Mouse (Mus musculus) CH12F3 (cell line): ENCODE data around the gene Elavl2.
"Not testable (repeated sequence)": the region's sequence is repeated elsewhere in the genome, so short reads cannot be mapped to it uniquely, and the experiment has no call there.

Experiments
- in situ Hi-C: fragments of 300-500 bp; cut with MboI; formaldehyde crosslinking; loops from 2 replicates; pipeline ENCODE4 v1.14.3; 2020; ENCODE audit warnings: low sequenced_read_pairs

Elavl2 gene

DNA sequence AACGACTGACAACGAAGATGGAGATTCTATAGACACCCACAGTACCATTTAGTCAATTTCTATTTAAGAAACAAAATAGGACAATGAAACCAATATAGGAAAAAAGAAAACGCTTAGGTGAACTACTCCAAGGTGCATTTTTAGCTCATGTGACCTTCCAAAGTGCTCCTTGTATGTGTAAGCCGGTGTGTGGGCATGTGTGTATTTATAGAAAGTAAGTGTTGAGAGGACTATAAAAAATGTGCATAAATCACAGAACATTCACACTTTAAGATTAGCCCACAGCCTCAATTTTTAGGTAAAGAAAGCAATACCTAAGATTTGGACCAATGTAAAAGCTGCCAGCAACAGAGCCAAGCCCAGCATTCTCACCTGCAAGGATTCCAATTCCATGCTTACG lies 51.0 kb downstream of the Elavl2 start:
- in situ Hi-C loops = no loop called here

- in situ Hi-C loops = no loop called here
These were observed 66.4 kb downstream of the Elavl2 start for GRCm38 (mm10) chr4:91334177-91334576.

DNA sequence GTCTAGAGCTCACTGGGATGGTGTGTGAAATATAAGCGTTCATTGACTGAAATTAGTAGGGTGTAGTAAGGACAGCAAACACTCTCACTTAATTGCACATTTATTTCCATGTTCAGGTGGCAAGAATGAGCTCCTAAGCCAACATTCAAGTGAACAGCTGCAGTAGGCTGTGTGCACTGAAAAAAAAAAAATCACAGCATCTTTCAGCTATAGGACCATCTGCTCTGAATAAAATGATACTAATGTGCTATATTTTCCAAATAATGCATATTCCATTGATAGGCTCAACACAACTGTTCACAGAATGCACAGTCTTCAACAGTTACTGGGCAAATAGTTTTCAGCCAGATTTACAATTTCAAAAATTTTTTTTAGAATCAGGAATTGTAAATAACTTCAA lies 89.8 kb downstream of the Elavl2 start:
- in situ Hi-C loops = no loop called here

- in situ Hi-C loops = no loop called here
These were observed 102.9 kb downstream of the Elavl2 start for GRCm38 (mm10) chr4:91297706-91298105.

DNA sequence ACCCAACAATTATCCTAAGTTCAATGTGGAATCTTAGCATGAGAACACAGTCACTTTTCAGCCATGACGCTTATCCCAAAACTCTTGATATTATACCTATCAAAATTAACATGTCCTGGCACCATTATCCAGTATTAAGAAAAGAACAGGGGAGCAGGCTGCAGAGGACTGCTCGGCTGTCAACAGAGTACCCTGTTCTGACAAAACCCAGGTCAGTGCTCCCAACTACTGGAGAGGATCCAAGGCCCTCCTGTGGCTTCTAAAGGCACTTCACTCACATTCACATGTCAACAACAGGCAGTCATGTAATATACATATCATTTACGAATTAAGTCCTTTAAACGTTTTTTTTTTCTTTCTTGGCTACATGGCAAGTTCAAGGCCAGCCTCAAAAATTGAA lies 105.3 kb downstream of the Elavl2 start:
- in situ Hi-C loops = no loop called here

GRCm38 (mm10) chr4:91291526-91291925 lies 109.1 kb downstream of the Elavl2 start:
- in situ Hi-C loops = no loop called here

GRCm38 (mm10) chr4:91290373-91290772 lies 110.2 kb downstream of the Elavl2 start:
- in situ Hi-C loops = no loop called here

DNA sequence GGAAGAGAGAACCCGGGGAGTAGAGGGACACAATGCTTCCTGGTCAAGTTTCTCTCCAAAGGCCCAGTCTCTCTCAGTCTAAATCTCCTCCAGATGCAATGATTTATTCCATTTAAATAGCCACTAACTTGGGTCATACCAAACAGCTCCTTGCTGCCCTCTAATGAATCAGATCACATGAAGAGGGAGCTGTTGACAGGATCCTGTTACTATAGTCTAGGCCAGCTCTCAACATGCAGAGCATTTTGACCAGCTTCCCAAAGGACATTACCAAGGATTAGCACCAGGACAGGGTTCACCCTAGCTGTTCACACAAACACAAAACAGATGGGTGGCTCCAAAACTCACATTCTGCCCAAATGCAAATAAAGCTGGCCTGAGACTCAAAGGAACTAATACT lies 111.4 kb downstream of the Elavl2 start:
- in situ Hi-C loops = no loop called here

DNA sequence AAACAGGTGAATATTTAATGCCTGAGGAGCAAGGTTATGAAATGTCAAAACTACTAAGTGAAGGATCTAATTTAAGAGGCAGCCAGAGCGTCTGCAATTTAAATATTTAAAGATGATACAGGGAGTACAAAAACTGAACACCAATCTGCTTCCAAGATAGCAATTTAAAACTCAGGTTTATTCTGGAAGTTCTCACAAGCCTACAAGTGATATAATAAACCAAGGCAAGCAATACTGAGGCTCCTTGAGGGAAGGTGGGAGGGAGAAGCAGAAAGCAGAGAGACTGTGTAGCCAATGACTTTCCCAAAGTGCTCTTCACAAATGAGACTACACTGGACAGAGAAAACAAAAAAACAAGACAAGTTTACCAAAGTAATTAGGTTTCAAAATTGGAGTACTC lies 132.2 kb downstream of the Elavl2 start:
- in situ Hi-C loops = no loop called here

- in situ Hi-C loops = no loop called here
These were observed 136.7 kb downstream of the Elavl2 start for GRCm38 (mm10) chr4:91263733-91264440.

DNA sequence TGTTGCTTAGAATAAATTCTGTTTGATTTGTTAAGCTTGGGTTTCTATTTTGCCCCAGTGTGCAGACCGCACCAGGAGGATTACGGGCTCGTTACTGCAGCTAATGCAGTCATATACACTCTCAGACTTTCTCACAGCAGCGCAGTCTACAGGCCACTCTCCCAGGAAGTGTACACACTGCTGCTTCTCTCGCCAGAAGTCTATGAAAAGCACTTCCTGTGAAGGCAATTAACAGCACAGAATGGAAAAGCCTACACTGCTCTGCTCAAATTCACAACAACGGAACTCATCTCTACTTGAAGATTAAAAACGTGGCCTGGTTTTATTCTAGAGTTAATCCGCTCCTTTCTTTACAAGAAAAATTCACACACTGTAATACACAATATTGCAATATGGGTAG lies 137.7 kb downstream of the Elavl2 start:
- in situ Hi-C loops = no loop called here

DNA sequence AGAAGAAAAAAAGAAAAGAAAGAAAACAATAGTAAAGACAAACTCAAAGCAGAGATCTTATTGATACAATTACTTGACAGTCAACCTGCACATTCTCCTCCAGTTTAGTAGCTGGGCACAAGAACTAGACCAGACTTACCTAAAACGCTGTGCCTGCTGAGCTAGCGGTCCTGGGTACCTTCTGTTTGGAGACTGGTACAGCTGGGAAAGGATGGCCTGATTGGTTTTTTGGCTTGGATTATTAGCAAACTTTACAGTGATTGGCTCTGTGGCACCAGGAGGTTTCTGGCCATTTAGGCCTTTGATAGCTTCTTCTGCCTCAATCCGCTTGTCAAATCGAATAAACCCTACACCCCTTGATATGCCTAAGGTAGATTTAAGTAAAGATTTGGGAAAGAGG lies 140.0 kb downstream of the Elavl2 start:
- in situ Hi-C loops = no loop called here

GRCm38 (mm10) chr4:91248650-91249049 lies 151.9 kb downstream of the Elavl2 start:
- in situ Hi-C loops = no loop called here

- in situ Hi-C loops = not testable (repeated sequence)
These were observed 155.4 kb downstream of the Elavl2 start for GRCm38 (mm10) chr4:91245136-91245535.

DNA sequence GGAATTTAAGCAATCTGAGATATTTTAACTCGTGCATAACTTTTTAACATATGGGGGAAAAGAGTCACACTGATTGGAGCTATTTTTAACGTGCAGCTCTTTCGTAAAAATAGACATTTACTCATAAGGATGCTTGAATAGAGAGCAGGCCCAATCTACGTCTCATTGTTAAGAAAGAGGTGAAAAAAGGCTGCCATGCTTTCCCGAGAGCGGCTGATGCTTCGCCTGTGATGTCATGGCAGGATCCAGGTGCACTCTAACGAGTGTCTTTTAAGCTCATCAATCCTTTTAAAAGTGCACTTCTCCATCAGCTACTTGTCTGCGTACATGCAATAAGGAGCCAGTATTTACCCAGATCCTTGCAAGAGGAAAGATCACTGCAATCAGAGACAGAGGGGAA lies 156.0 kb downstream of the Elavl2 start:
- in situ Hi-C loops = no loop called here

DNA sequence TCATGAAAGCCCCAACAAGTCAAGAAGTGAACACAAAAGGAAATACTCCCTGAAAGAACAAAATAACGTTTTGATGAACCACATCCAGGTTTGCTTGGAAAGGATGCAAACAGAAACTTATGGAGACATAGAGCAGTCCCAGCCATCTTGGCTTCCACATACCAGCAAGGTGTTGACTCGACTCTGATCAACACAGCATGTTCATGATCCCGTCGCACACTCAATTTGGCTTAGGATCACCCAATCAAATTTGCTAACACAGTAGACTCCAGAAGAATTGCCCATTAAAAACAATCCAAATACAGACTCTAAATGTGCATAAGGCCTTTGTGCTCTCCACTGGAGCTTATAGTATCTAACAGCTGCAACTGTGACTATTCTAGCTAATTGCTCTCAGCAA lies 156.7 kb downstream of the Elavl2 start:
- in situ Hi-C loops = no loop called here

DNA sequence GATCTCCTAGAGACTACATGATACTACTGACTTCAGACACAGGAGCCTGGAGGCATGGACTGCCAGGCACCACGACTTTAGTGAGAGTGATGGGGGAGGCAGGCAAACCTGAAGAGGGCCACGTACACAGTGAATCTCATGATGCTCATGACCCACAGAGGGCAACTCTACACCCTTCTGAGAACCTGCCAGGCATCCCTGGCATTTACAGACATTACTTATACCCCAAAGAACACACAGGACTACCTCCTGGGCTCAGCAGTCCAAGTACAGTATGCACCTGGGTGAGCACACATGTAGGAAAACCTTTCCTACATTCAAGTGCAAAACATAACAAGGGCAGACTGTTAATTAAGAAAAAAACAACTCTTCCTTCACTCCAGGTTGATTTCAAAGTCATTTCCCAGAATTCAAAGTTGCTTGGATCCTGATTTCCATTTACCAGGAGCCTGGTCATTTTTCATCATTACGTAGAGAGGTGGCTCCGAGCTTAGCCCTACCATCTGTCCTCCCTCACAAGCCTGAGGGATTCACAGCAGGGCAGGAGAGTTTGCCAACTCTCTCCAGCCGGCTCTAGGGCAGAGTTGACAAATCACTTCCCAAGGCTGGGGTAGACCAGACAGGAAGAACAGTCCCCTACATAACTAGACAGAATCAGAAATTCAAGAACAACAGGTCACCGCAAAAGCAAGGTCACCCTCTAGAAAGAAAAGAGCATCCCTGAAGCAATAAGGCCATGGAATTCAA lies 161.7 kb downstream of the Elavl2 start:
- in situ Hi-C loops = no loop called here

- in situ Hi-C loops = no loop called here
These were observed 163.6 kb downstream of the Elavl2 start for GRCm38 (mm10) chr4:91236976-91237375.

- in situ Hi-C loops = no loop called here
These were observed 165.6 kb downstream of the Elavl2 start for GRCm38 (mm10) chr4:91234941-91235340.

DNA sequence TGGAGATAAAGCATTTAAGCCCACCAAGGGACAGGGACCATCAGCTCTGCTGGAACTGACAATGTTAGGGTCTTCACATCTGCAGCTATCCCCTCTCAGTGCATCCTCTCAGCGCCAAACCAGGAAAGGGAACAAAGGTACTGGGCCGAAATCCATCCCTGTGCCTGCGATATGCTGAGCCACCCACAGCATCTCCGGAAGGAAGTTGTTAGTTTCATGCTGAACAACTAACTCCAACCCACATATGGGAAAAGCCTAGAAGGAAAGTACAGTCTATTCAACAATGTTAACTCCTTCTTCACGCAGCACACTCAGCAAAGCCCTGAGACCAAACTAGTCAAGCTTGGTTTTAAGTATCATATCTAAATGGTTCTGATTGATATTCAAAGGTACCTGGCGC lies 167.0 kb downstream of the Elavl2 start:
- in situ Hi-C loops = no loop called here

DNA sequence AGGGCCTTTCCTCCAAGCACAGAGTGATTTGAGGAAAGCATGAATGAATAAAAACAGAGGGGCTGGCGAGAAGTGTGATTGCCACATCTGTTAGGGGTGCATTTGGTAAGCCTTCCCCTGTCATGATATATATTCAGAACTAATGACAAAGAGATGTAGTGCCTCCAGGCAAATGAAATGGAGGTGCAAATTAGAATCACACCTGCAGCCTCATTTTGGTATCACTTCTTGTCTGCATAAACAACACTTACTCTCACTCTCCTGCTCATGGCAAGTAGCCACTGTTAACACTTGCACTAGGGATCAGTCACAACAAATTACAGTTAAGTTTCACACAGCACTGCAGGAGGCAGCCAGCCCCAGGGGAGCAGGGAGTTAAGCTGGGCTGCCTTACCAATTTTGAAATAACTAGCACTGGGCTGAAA lies 170.1 kb downstream of the Elavl2 start:
- in situ Hi-C loops = no loop called here

DNA sequence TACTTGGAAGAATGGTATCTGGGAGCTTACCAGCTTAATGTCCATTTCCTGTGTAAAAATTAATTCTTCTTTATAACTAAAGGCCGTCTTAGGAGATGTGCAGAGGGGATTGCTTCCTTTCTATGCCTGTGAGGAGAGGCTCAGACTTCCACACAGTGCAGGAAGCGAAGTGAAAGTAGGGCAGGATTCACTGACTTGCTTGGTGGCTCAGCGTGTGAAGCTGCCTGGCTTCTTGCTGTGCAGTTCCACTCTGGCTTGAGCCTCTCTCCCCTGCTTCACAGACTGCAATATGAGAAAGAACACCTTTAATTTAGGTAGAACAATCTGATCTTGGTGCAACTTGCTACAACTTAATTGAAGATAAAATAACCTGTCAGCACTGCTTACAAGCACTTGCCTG lies 172.2 kb downstream of the Elavl2 start:
- in situ Hi-C loops = no loop called here

GRCm38 (mm10) chr4:91223811-91224210 lies 176.8 kb downstream of the Elavl2 start:
- in situ Hi-C loops = no loop called here
